Mouse (Mus musculus) midbrain, embryonic 14.5 days (tissue): Measurements from ENCODE around the gene Tas2r115. TPM values are rescaled to one million over a fixed set of nuclear protein-coding genes. Genes with fewer than 3 reads are reported as not detected.
"Not testable (repeated sequence)": the region's sequence is repeated elsewhere in the genome, so short reads cannot be mapped to it uniquely, and the experiment has no call there.

ENCODE experiments used
- ATAC-seq: fragments of 200-750 bp; cut with Nextera tagmentation; 2 replicates; pipeline ENCODE4 v1.8.0; 2017; ENCODE audit warnings: moderate number of reproducible peaks, moderate library complexity; ENCODE audit not compliant: low FRiP score, low TSS enrichment
- DNase-seq: peaks from one replicate; pipeline ENCODE4 v3.0.0-alpha.2; 2015
- H3K27ac ChIP-seq: fragments of 300-500 bp; sonication (generic); replicated peaks from 2 replicates; pipeline ENCODE4 v1.5.1; 2014; ENCODE audit warnings: mild to moderate bottlenecking, low read depth, low read length, moderate library complexity
- H3K27me3 ChIP-seq: fragments of 300-500 bp; sonication (generic); 2 replicates; pipeline ENCODE4 v1.6.1; 2014; ENCODE audit warnings: low read length, control low read depth, mixed read lengths; ENCODE audit not compliant: control insufficient read depth, insufficient read depth
- H3K36me3 ChIP-seq: fragments of 300-500 bp; sonication (generic); 2 replicates; pipeline ENCODE4 v1.6.1; 2014; ENCODE audit warnings: low read length, control low read depth; ENCODE audit not compliant: control insufficient read depth, insufficient read depth
- H3K4me1 ChIP-seq: fragments of 300-500 bp; sonication (generic); 2 replicates; pipeline ENCODE4 v1.6.1; 2014; ENCODE audit warnings: mild to moderate bottlenecking, antibody characterized with exemption, low read length, control low read depth; ENCODE audit not compliant: control insufficient read depth, insufficient read depth
- H3K4me2 ChIP-seq: fragments of 300-500 bp; sonication (generic); 2 replicates; pipeline ENCODE4 v1.6.1; 2014; ENCODE audit warnings: mild to moderate bottlenecking, low read length, moderate library complexity
- H3K4me3 ChIP-seq: fragments of 300-500 bp; sonication (generic); replicated peaks from 2 replicates; pipeline ENCODE4 v1.5.1; 2014; ENCODE audit warnings: low read depth, low read length
- H3K9ac ChIP-seq: fragments of 300-500 bp; sonication (generic); replicated peaks from 2 replicates; pipeline ENCODE4 v1.6.1; 2014; ENCODE audit warnings: mild to moderate bottlenecking, low read length, moderate library complexity
- H3K9me3 ChIP-seq: fragments of 300-500 bp; sonication (generic); 2 replicates; pipeline ENCODE4 v1.6.1; 2016; ENCODE audit warnings: low read length, control low read depth, mixed read lengths; ENCODE audit not compliant: control insufficient read depth
- WGBS: fragments of 180-500 bp; shearing (Covaris S2); extraction: QIAGEN DNeasy Blood & Tissue Kit; methylation state at CpG from one replicate; pipeline ENCODE4 v1.1.7; 2014; 5-methylcytosine and 5-hydroxymethylcytosine counted together
- polyA plus RNA-seq: library from polyadenylated mRNA; unstranded; fragments of >200 nt; fragmentation: Nextera tagmentation; extraction: Ambion mirVana; gene quantifications from 2 replicates; pipeline ENCODE4 v1.2.1, GENCODE M21; 2014

The Tas2r115 gene
- polyA plus RNA-seq, result not detected in 2 replicates

- ATAC-seq (no peak), DNase-seq (no peak)
- no peak within 1 kb of the TSS for H3K9ac ChIP-seq
- WGBS, result 70% methylated on average over 2 of the region's 2 CpGs
- H3K27ac ChIP-seq, result no peak within 1 kb of the TSS
- H3K36me3 ChIP-seq, result no peaks in the 10 kb centered on the region
- H3K27me3 ChIP-seq, result no peaks in the 10 kb centered on the region
- no peaks in the 10 kb centered on the region; the same call in 1 of the 2 replicates for H3K9me3 ChIP-seq
- H3K4me3 ChIP-seq, result no peak within 1 kb of the TSS
- H3K4me1 ChIP-seq, result no peaks in the 10 kb centered on the region
- no peak within 1 kb of the TSS for H3K4me2 ChIP-seq
These were observed at the start of gene Tas2r115 for GRCm38 (mm10) chr6:132737935-132738334. Tas2r115 (minus strand) TSS chr6:132738035.

- Histone ChIP-seq H3K4me2 (no peak within 1 kb of the TSS), H3K27ac (no peak within 1 kb of the TSS), H3K27me3 (no peaks in the 10 kb centered on the region), H3K9ac (no peak within 1 kb of the TSS), H3K4me3 (no peak within 1 kb of the TSS), H3K4me1 (no peaks in the 10 kb centered on the region), H3K9me3 (no peaks in the 10 kb centered on the region), H3K36me3 (no peaks in the 10 kb centered on the region)
- DNase-seq, result no peak
- no peak for ATAC-seq
These were observed 40.2 kb upstream of the Tas2r115 start, which contains the start of gene Tas2r136 for GRCm38 (mm10) chr6:132778062-132778461. Tas2r136 (minus strand) TSS chr6:132778162.

GRCm38 (mm10) chr6:132761831-132762230, 24.0 kb upstream of the Tas2r115 start, which contains the start of gene Tas2r102:
Tas2r102 (plus strand) TSS chr6:132762131.
- no peak for ATAC-seq
- 96% methylated on average over 2 of the region's 2 CpGs for WGBS
- DNase-seq, result no peak
- Histone ChIP-seq H3K9me3 (no peaks in the 10 kb centered on the region), H3K9ac (no peak within 1 kb of the TSS), H3K4me2 (no peak within 1 kb of the TSS), H3K36me3 (no peaks in the 10 kb centered on the region), H3K27ac (no peak within 1 kb of the TSS), H3K27me3 (no peaks in the 10 kb centered on the region), H3K4me3 (no peak within 1 kb of the TSS), H3K4me1 (no peaks in the 10 kb centered on the region)

- no peaks in the 10 kb centered on the region for H3K9me3 ChIP-seq
- H3K9ac ChIP-seq, result no peak within 1 kb of the TSS
- no peak within 1 kb of the TSS for H3K4me3 ChIP-seq
- no peak for ATAC-seq
- H3K27ac ChIP-seq, result no peak within 1 kb of the TSS
- H3K4me1 ChIP-seq, result no peaks in the 10 kb centered on the region
- no peak for DNase-seq
- H3K27me3 ChIP-seq, result no peaks in the 10 kb centered on the region
- H3K4me2 ChIP-seq, result no peak within 1 kb of the TSS
- H3K36me3 ChIP-seq, result no peaks in the 10 kb centered on the region
- 77% methylated on average over 1 of the region's 1 CpGs for WGBS
These were observed 16.6 kb upstream of the Tas2r115 start, which contains the start of gene Tas2r124 for GRCm38 (mm10) chr6:132754430-132754829. Tas2r124 (plus strand) TSS chr6:132754730.

GRCm38 (mm10) chr6:132750206-132750605, 12.4 kb upstream of the Tas2r115 start:
- Histone ChIP-seq H3K36me3 (no peaks in the 10 kb centered on the region), H3K4me3 (no peak overlapping the region), H3K9me3 (no peaks in the 10 kb centered on the region), H3K27me3 (no peaks in the 10 kb centered on the region), H3K27ac (no peak overlapping the region), H3K4me2 (no peak overlapping the region), H3K9ac (no peak overlapping the region), H3K4me1 (no peaks in the 10 kb centered on the region)
- ATAC-seq (no peak), DNase-seq (no peak)
- WGBS, result 85% methylated on average over 2 of the region's 2 CpGs

- H3K9ac ChIP-seq, result no peak within 1 kb of the TSS
- H3K36me3 ChIP-seq, result no peaks in the 10 kb centered on the region
- H3K4me2 ChIP-seq, result no peak within 1 kb of the TSS
- H3K27me3 ChIP-seq, result no peaks in the 10 kb centered on the region
- 0 out of 2 replicates have a peak, but pooled peaks cover 3% of the 10 kb centered on the region for H3K9me3 ChIP-seq
- no peaks in the 10 kb centered on the region for H3K4me1 ChIP-seq
- no peak for ATAC-seq
- DNase-seq, result no peak
- H3K27ac ChIP-seq, result no peak within 1 kb of the TSS
- no peak within 1 kb of the TSS for H3K4me3 ChIP-seq
- WGBS, result 84% methylated on average over 3 of the region's 3 CpGs
These were observed 26.0 kb downstream of the Tas2r115 start, which contains the start of gene Tas2r122 for GRCm38 (mm10) chr6:132711828-132712227. Tas2r122 (minus strand) TSS chr6:132711928.

- DNase-seq (no peak), ATAC-seq (no peak)
- H3K27me3 ChIP-seq, result no peaks in the 10 kb centered on the region
- WGBS, result 73% methylated on average over 1 of the region's 1 CpGs
- no peak within 1 kb of the TSS for H3K27ac ChIP-seq
- no peak within 1 kb of the TSS for H3K9ac ChIP-seq
- no peak within 1 kb of the TSS for H3K4me2 ChIP-seq
- no peaks in the 10 kb centered on the region for H3K4me1 ChIP-seq
- H3K9me3 ChIP-seq, result no peaks in the 10 kb centered on the region
- no peaks in the 10 kb centered on the region for H3K36me3 ChIP-seq
- H3K4me3 ChIP-seq, result no peak within 1 kb of the TSS
These were observed 36.9 kb downstream of the Tas2r115 start, which contains the start of gene Tas2r121 for GRCm38 (mm10) chr6:132700907-132701306. Tas2r121 (minus strand) TSS chr6:132701007.

- not testable (repeated sequence) for H3K9ac ChIP-seq, H3K4me3 ChIP-seq, H3K27me3 ChIP-seq, ATAC-seq, H3K36me3 ChIP-seq, H3K4me1 ChIP-seq, H3K9me3 ChIP-seq, H3K4me2 ChIP-seq, H3K27ac ChIP-seq, DNase-seq
- WGBS, result 82% methylated on average over 7 of the region's 7 CpGs
These were observed 46.2 kb downstream of the Tas2r115 start for GRCm38 (mm10) chr6:132691596-132691995.
